Mouse (Mus musculus): ENCODE results near the gene Cnpy1.

DNA sequence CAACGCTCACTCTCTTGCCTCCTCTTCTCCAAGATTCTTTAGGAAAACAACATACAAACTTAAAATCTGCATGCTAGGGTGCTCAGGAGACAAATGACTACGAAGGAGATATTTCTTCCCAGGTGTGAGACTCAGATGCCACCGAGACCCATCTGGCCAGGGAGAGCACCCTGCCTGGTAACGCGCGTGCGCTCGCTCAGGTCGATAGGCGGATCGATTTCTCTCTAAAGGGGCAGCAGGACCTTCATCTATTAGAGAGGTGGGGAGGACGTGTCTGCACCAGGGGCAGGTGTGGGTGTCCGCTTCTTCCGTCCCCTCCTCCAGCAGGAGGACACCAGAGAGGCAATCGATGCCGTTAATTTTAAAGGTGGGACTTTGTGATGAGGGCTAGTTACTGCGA is 87.8 kb downstream of the Cnpy1 start:
- TF ChIP-seq CTCF (IDR thresholded peaks at IDR 0.05; ENCODE audit: low read depth) (no peak), EP300 (IDR thresholded peaks at IDR 0.05; ENCODE audit: low read depth) (no peak)

Measured in liver, embryonic 14.5 days (tissue).